15 mouse cellular contexts compared by ENCODE assay signal in the genomic region with DNA sequence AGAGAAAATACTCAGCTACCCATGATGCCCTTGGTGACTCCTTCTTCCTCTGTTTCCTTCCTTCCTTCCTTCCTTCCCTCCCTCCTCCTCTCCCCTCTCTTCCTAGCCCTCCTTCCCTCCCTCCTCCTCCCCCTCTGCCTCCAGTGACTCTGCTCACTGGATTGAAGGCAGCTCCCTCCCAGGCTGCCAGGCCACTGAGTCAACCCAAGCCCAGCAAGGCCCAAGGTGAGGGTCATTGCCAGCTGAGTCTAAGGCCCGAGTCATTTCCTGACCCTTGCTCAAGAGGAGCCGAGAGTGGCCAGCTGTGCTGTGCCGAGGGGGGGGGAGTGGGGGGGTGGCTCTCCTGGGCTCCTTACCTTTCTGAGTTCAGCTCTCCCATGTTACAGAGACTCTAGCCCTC. TPM values are rescaled to one million over a fixed set of nuclear protein-coding genes. Genes with fewer than 3 reads are reported as not detected.
"Had no signal": no experiment of that assay in that cellular context is flagged by ENCODE, and none has a peak within 500 bp of the region (broad histone marks: within the 10 kb centered on the region; RNA-seq: fewer than 3 reads in every experiment).

No protein-coding gene starts in this region.

- H3K27me3 ChIP-seq: stomach, embryonic 15.5 days had no signal

- H3K9me3 ChIP-seq: limb, embryonic 13.5 days; midbrain, embryonic 12.5 days; neural tube, embryonic 13.5 days; stomach, embryonic 15.5 days had no signal

- ATAC-seq: midbrain, embryonic 16.5 days had no signal

- H3K4me2 ChIP-seq: limb, embryonic 13.5 days; midbrain, embryonic 12.5 days; neural tube, embryonic 13.5 days; stomach, embryonic 15.5 days had no signal

- H3K9ac ChIP-seq: limb, embryonic 13.5 days; liver, embryonic 14.5 days; midbrain, embryonic 12.5 days; neural tube, embryonic 13.5 days; stomach, embryonic 15.5 days had no signal

- H3K36me3 ChIP-seq: limb, embryonic 13.5 days; midbrain, embryonic 12.5 days; neural tube, embryonic 13.5 days; stomach, embryonic 15.5 days had no signal

- H3K4me3 ChIP-seq: limb, embryonic 13.5 days; midbrain, embryonic 12.5 days; neural tube, embryonic 13.5 days; stomach, embryonic 15.5 days had no signal

- DNase-seq: kidney, postnatal 14 days; lung, adult 18-20 months; retina, postnatal 1 day; right cerebral cortex, postnatal 14 days; thymus, adult 2 months; thymus, postnatal 25 days had no signal

- H3K27ac ChIP-seq: limb, embryonic 13.5 days; liver, embryonic 14.5 days; midbrain, embryonic 12.5 days; neural tube, embryonic 13.5 days; stomach, embryonic 15.5 days had no signal

RNA-seq across cellular contexts. Expression of gene Mapk13, which starts 2.9 kb away (rescaled TPM):
- total RNA-seq: megakaryocyte-erythroid progenitor cell, adult 5-6 weeks had no signal

RNA-seq across cellular contexts. Expression of gene AC170998.1, which starts 40.3 kb away (rescaled TPM):
- polyA plus RNA-seq: liver, adult 2 months; testis, adult 2 months had no signal
